Mouse (Mus musculus): ENCODE measurements around the gene Eps8l3. TPM values are rescaled to one million over a fixed set of nuclear protein-coding genes. Genes with fewer than 3 reads are reported as not detected.

Eps8l3 gene
- polyA plus RNA-seq, 1 experiment from 2014 or later = 0.13 TPM

DNA sequence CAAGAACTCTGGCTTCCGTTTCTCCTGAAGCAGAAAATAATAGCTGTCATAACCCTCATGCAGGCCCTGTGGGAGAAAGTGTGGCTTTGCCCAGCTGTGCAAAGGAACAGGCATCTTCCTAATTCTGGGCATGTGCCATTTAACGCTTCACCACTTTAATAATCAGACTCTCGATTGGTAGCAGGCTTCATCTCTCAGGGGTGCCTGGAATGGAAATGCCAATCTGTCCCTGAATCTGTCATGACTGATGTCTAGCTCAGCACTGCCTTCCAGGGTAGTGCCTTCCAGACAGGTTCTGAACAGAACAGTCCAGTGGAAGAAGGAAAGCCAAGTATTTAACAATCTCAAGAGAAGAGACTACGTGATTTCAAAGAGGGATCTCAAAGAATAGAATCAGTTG lies 64.2 kb downstream of the Eps8l3 start:
- H3K27me3 ChIP-seq (ENCODE audit: insufficient read depth, low read length) = no peaks in the 10 kb centered on the region
- WGBS = 85% methylated on average over 4 of the region's 4 CpGs
- 0 out of 2 replicates have a peak, but pooled peaks cover 8% of the 10 kb centered on the region for H3K4me1 ChIP-seq (replicated peaks; ENCODE audit: insufficient read depth, low read length)
- no peaks in the 10 kb centered on the region for H3K9me3 ChIP-seq (replicated peaks; ENCODE audit: low read length)
- no peaks in the 10 kb centered on the region for H3K36me3 ChIP-seq (ENCODE audit: insufficient read depth, low read length)
- H3K4me3 ChIP-seq (replicated peaks; ENCODE audit: low read depth, low read length) = no peak overlapping the region
- no peak overlapping the region for H3K27ac ChIP-seq
- DNase-seq (ENCODE audit: low spot score) = no peak
- no peak overlapping the region for H3K4me2 ChIP-seq (ENCODE audit: low read length)
- H3K9ac ChIP-seq (ENCODE audit: low read depth, low read length) = no peak overlapping the region
- no peak for ATAC-seq (replicated peaks; ENCODE audit: low FRiP score, low read depth)
- no peak for TF ChIP-seq CTCF (IDR thresholded peaks at IDR 0.05; ENCODE audit: low read depth)

Other genes starting within 250 kb of the Eps8l3 start
- gene Gm10961, start 245.9 kb upstream of the Eps8l3 start, polyA plus RNA-seq (2015; fragmentation: Nextera tagmentation; extraction: Ambion mirVana) = not detected in 2 replicates
- gene Strip1, start 245.5 kb upstream of the Eps8l3 start, polyA plus RNA-seq (2015; fragmentation: Nextera tagmentation; extraction: Ambion mirVana) = 34.4 and 34.9 TPM in 2 replicates
- gene Ahcyl1, start 180.7 kb upstream of the Eps8l3 start, polyA plus RNA-seq (2015; fragmentation: Nextera tagmentation; extraction: Ambion mirVana) = 79.2 and 81.5 TPM in 2 replicates
- 7.8 and 8.7 TPM in 2 replicates for gene Csf1, start 116.8 kb upstream of the Eps8l3 start, polyA plus RNA-seq (2015; fragmentation: Nextera tagmentation; extraction: Ambion mirVana)
- 246 and 258 TPM in 2 replicates for gene Gstm5, start 18.6 kb downstream of the Eps8l3 start, polyA plus RNA-seq (2015; fragmentation: Nextera tagmentation; extraction: Ambion mirVana)
- gene Gstm7, start 54.6 kb downstream of the Eps8l3 start, polyA plus RNA-seq (2015; fragmentation: Nextera tagmentation; extraction: Ambion mirVana) = 17.7 and 18.3 TPM in 2 replicates
- gene Gstm6, start 66.5 kb downstream of the Eps8l3 start, polyA plus RNA-seq (2015; fragmentation: Nextera tagmentation; extraction: Ambion mirVana) = 8.5 and 8.8 TPM in 2 replicates
- gene Gstm3, start 92.1 kb downstream of the Eps8l3 start, polyA plus RNA-seq (2015; fragmentation: Nextera tagmentation; extraction: Ambion mirVana) = 0.14 and 0.17 TPM in 2 replicates
- gene Gstm2, start 109.2 kb downstream of the Eps8l3 start, polyA plus RNA-seq (2015; fragmentation: Nextera tagmentation; extraction: Ambion mirVana) = 148 and 155 TPM in 2 replicates
- 177 and 224 TPM in 2 replicates for gene Gstm1, start 140.7 kb downstream of the Eps8l3 start, polyA plus RNA-seq (2015; fragmentation: Nextera tagmentation; extraction: Ambion mirVana)
- gene Gstm4, start 167.7 kb downstream of the Eps8l3 start, polyA plus RNA-seq (2015; fragmentation: Nextera tagmentation; extraction: Ambion mirVana) = 21.8 and 22.1 TPM in 2 replicates
- 35.8 and 38.2 TPM in 2 replicates for gene Ampd2, start 209.4 kb downstream of the Eps8l3 start, polyA plus RNA-seq (2015; fragmentation: Nextera tagmentation; extraction: Ambion mirVana)
- gene Gnat2, start 215.6 kb downstream of the Eps8l3 start, polyA plus RNA-seq (2015; fragmentation: Nextera tagmentation; extraction: Ambion mirVana) = 1.0 and 1.2 TPM in 2 replicates

Data from kidney, postnatal 0 days (tissue).